Mouse (Mus musculus) layer of hippocampus, adult 2 months (tissue): ENCODE measurements around the gene Slc16a5. TPM values are rescaled to one million over a fixed set of nuclear protein-coding genes. Genes with fewer than 3 reads are reported as not detected.

ENCODE experiments used
- DNase-seq, 2 experiments: peaks; one replicate each; pipeline ENCODE4 v3.0.0; 2022; ENCODE audit warnings: low spot score in 2 of 2
- H3K27ac ChIP-seq: fragments of 200-600 bp; 2 replicates; pipeline ENCODE4 v1.8.1; 2022
- H3K4me3 ChIP-seq: fragments of 200-600 bp; 2 replicates; pipeline ENCODE4 v1.8.1; 2022; ENCODE audit warnings: mild to moderate bottlenecking
- CTCF ChIP-seq: fragments of 200-600 bp; conservative IDR thresholded peaks from 2 replicates; pipeline ENCODE4 v1.8.1; 2022; ENCODE audit warnings: antibody characterized with exemption, mild to moderate bottlenecking, moderate library complexity
- total RNA-seq, 2 experiments: library from RNA; stranded (reverse); gene quantifications; 2 replicates each; pipeline ENCODE4 v1.2.3; 2021

Slc16a5 gene
- total RNA-seq, 2 experiments from 2014 or later, result not detected

- no peak for TF ChIP-seq CTCF
- H3K27ac ChIP-seq, result no peak overlapping the region
- no peak overlapping the region for H3K4me3 ChIP-seq
- DNase-seq, result no peak
Observed at GRCm38 (mm10) chr11:115502636-115503035, 40.4 kb downstream of the Slc16a5 start.

GRCm38 (mm10) chr11:115506586-115506985 lies 44.3 kb downstream of the Slc16a5 start:
- DNase-seq, result no peak
- TF ChIP-seq CTCF, result no peak
- Histone ChIP-seq H3K4me3 (no peak overlapping the region), H3K27ac (no peak overlapping the region)

GRCm38 (mm10) chr11:115508061-115508460 lies 45.8 kb downstream of the Slc16a5 start:
- Histone ChIP-seq H3K4me3 (no peak overlapping the region), H3K27ac (no peak overlapping the region)
- no peak for TF ChIP-seq CTCF
- no peak for DNase-seq

GRCm38 (mm10) chr11:115509773-115510506 lies 47.7 kb downstream of the Slc16a5 start:
- Histone ChIP-seq H3K27ac (no peak overlapping the region), H3K4me3 (no peak overlapping the region)
- no peak for TF ChIP-seq CTCF

GRCm38 (mm10) chr11:115510507-115510888 lies 48.2 kb downstream of the Slc16a5 start:
- TF ChIP-seq CTCF, result no peak
- no peak for DNase-seq
- Histone ChIP-seq H3K4me3 (no peak overlapping the region), H3K27ac (no peak overlapping the region)

More at GRCm38 (mm10) chr11:115509773-115510506, 47.7 kb downstream of the Slc16a5 start:
- no peak for DNase-seq

GRCm38 (mm10) chr11:115511121-115511520 lies 48.8 kb downstream of the Slc16a5 start:
- TF ChIP-seq CTCF, result no peak
- H3K27ac ChIP-seq, result no peak overlapping the region; the same call in 1 of the 2 replicates
- no peak overlapping the region for H3K4me3 ChIP-seq
- no peak for DNase-seq

- no peak for DNase-seq
- H3K27ac ChIP-seq, result peak overlapping the region; percentile 93; the same call in 1 of the 2 replicates
- TF ChIP-seq CTCF, result no peak
- H3K4me3 ChIP-seq, result peak overlapping the region; percentile 85
Observed at GRCm38 (mm10) chr11:115512004-115512403, 49.7 kb downstream of the Slc16a5 start.

GRCm38 (mm10) chr11:115512407-115513183 lies 50.3 kb downstream of the Slc16a5 start:
- peak overlapping the region; percentile 85 for H3K4me3 ChIP-seq
- H3K27ac ChIP-seq, result peak overlapping the region; percentile 93; the same call in 1 of the 2 replicates
- DNase-seq, result no peak
- no peak for TF ChIP-seq CTCF

- DNase-seq, result peak; percentile 54 to 61
- Histone ChIP-seq H3K4me3 (peak overlapping the region; percentile 85), H3K27ac (peak overlapping the region; percentile 93)
- TF ChIP-seq CTCF, result no peak
Observed at GRCm38 (mm10) chr11:115513271-115514237, 51.3 kb downstream of the Slc16a5 start.

GRCm38 (mm10) chr11:115514238-115514663 lies 52.0 kb downstream of the Slc16a5 start, which contains the start of gene Jpt1:
Jpt1 (minus strand) TSS chr11:115514387.
- DNase-seq, result peak; percentile 96 to 97
- peak within 1 kb of the TSS; percentile 93 for H3K27ac ChIP-seq

GRCm38 (mm10) chr11:115515021-115515420 lies 52.7 kb downstream of the Slc16a5 start:
- no peak overlapping the region for H3K4me3 ChIP-seq
- no peak for TF ChIP-seq CTCF
- DNase-seq, result no peak
- no peak overlapping the region for H3K27ac ChIP-seq

More at GRCm38 (mm10) chr11:115514238-115514663, 52.0 kb downstream of the Slc16a5 start, which contains the start of gene Jpt1:
- peak within 1 kb of the TSS; percentile 85 for H3K4me3 ChIP-seq
- no peak for TF ChIP-seq CTCF

- no peak overlapping the region for H3K4me3 ChIP-seq
- no peak for DNase-seq
- TF ChIP-seq CTCF, result no peak
- no peak overlapping the region for H3K27ac ChIP-seq
Observed at GRCm38 (mm10) chr11:115516942-115517341, 54.7 kb downstream of the Slc16a5 start.
